Mouse (Mus musculus): ENCODE results near the gene Tbx19. TPM values are rescaled to one million over a fixed set of nuclear protein-coding genes. Genes with fewer than 3 reads are reported as not detected.

The Tbx19 gene
- polyA plus RNA-seq, 1 experiment from 2014 or later: not detected

- Histone ChIP-seq H3K4me3 (replicated peaks; ENCODE audit: low read length) (no peak overlapping the region), H3K27ac (ENCODE audit: low read length) (no peak overlapping the region), H3K36me3 (ENCODE audit: control insufficient read depth, insufficient read depth, low read length) (no peaks in the 10 kb centered on the region), H3K4me1 (ENCODE audit: control insufficient read depth, insufficient read depth, low read length) (no peaks in the 10 kb centered on the region), H3K9ac (ENCODE audit: low read length) (no peak overlapping the region), H3K4me2 (ENCODE audit: low read depth, low read length) (no peak overlapping the region), H3K9me3 (replicated peaks; ENCODE audit: control insufficient read depth, low read length) (no peaks in the 10 kb centered on the region), H3K27me3 (ENCODE audit: control insufficient read depth, insufficient read depth, low read length) (no peaks in the 10 kb centered on the region)
- no peak for ATAC-seq (ENCODE audit: insufficient read depth, low FRiP score)
- WGBS: 87% methylated on average over 7 of the region's 8 CpGs
These were observed 10.7 kb upstream of the Tbx19 start for GRCm38 (mm10) chr1:165171277-165171676.

GRCm38 (mm10) chr1:165170157-165170556, 9.6 kb upstream of the Tbx19 start:
- Histone ChIP-seq H3K4me1 (ENCODE audit: control insufficient read depth, insufficient read depth, low read length) (no peaks in the 10 kb centered on the region), H3K36me3 (ENCODE audit: control insufficient read depth, insufficient read depth, low read length) (no peaks in the 10 kb centered on the region), H3K9me3 (replicated peaks; ENCODE audit: control insufficient read depth, low read length) (no peaks in the 10 kb centered on the region), H3K9ac (ENCODE audit: low read length) (no peak overlapping the region), H3K4me2 (ENCODE audit: low read depth, low read length) (no peak overlapping the region), H3K4me3 (replicated peaks; ENCODE audit: low read length) (no peak overlapping the region), H3K27me3 (ENCODE audit: control insufficient read depth, insufficient read depth, low read length) (no peaks in the 10 kb centered on the region), H3K27ac (ENCODE audit: low read length) (no peak overlapping the region)
- WGBS: 70% methylated on average over 5 of the region's 5 CpGs
- ATAC-seq (ENCODE audit: insufficient read depth, low FRiP score): no peak

- 68% methylated on average over 3 of the region's 3 CpGs for WGBS
- H3K36me3 ChIP-seq (ENCODE audit: control insufficient read depth, insufficient read depth, low read length): no peaks in the 10 kb centered on the region
These were observed 8.9 kb upstream of the Tbx19 start for GRCm38 (mm10) chr1:165169462-165169861.

GRCm38 (mm10) chr1:165164920-165165319, 4.3 kb upstream of the Tbx19 start:
- no peak overlapping the region for H3K9ac ChIP-seq (ENCODE audit: low read length)
- H3K4me2 ChIP-seq (ENCODE audit: low read depth, low read length): no peak overlapping the region
- no peaks in the 10 kb centered on the region for H3K4me1 ChIP-seq (ENCODE audit: control insufficient read depth, insufficient read depth, low read length)
- WGBS: 87% methylated on average over 6 of the region's 6 CpGs
- H3K9me3 ChIP-seq (replicated peaks; ENCODE audit: control insufficient read depth, low read length): no peaks in the 10 kb centered on the region
- no peak overlapping the region for H3K27ac ChIP-seq (ENCODE audit: low read length)
- H3K4me3 ChIP-seq (replicated peaks; ENCODE audit: low read length): no peak overlapping the region
- H3K36me3 ChIP-seq (ENCODE audit: control insufficient read depth, insufficient read depth, low read length): no peaks in the 10 kb centered on the region
- no peaks in the 10 kb centered on the region for H3K27me3 ChIP-seq (ENCODE audit: control insufficient read depth, insufficient read depth, low read length)
- no peak for ATAC-seq (ENCODE audit: insufficient read depth, low FRiP score)

More at GRCm38 (mm10) chr1:165169462-165169861, 8.9 kb upstream of the Tbx19 start:
- Histone ChIP-seq H3K27me3 (ENCODE audit: control insufficient read depth, insufficient read depth, low read length) (no peaks in the 10 kb centered on the region), H3K27ac (ENCODE audit: low read length) (no peak overlapping the region), H3K9ac (ENCODE audit: low read length) (no peak overlapping the region), H3K9me3 (replicated peaks; ENCODE audit: control insufficient read depth, low read length) (no peaks in the 10 kb centered on the region), H3K4me1 (ENCODE audit: control insufficient read depth, insufficient read depth, low read length) (no peaks in the 10 kb centered on the region), H3K4me3 (replicated peaks; ENCODE audit: low read length) (no peak overlapping the region), H3K4me2 (ENCODE audit: low read depth, low read length) (no peak overlapping the region)
- ATAC-seq (ENCODE audit: insufficient read depth, low FRiP score): no peak

GRCm38 (mm10) chr1:165158841-165159240, 1.7 kb downstream of the Tbx19 start:
- no peaks in the 10 kb centered on the region for H3K27me3 ChIP-seq (ENCODE audit: control insufficient read depth, insufficient read depth, low read length)
- no peaks in the 10 kb centered on the region for H3K4me1 ChIP-seq (ENCODE audit: control insufficient read depth, insufficient read depth, low read length)
- no peaks in the 10 kb centered on the region for H3K36me3 ChIP-seq (ENCODE audit: control insufficient read depth, insufficient read depth, low read length)
- no peaks in the 10 kb centered on the region for H3K9me3 ChIP-seq (replicated peaks; ENCODE audit: control insufficient read depth, low read length)
- no peak overlapping the region for H3K9ac ChIP-seq (ENCODE audit: low read length)
- H3K4me3 ChIP-seq (replicated peaks; ENCODE audit: low read length): no peak overlapping the region
- H3K4me2 ChIP-seq (ENCODE audit: low read depth, low read length): no peak overlapping the region
- ATAC-seq (ENCODE audit: insufficient read depth, low FRiP score): no peak
- 70% methylated on average over 10 of the region's 10 CpGs for WGBS
- no peak overlapping the region for H3K27ac ChIP-seq (ENCODE audit: low read length)

- no peak for ATAC-seq (ENCODE audit: insufficient read depth, low FRiP score)
- H3K4me2 ChIP-seq (ENCODE audit: low read depth, low read length): no peak overlapping the region
- H3K36me3 ChIP-seq (ENCODE audit: control insufficient read depth, insufficient read depth, low read length): no peaks in the 10 kb centered on the region
- H3K27ac ChIP-seq (ENCODE audit: low read length): no peak overlapping the region
- no peak overlapping the region for H3K4me3 ChIP-seq (replicated peaks; ENCODE audit: low read length)
- no peaks in the 10 kb centered on the region for H3K4me1 ChIP-seq (ENCODE audit: control insufficient read depth, insufficient read depth, low read length)
- 78% methylated on average over 4 of the region's 4 CpGs for WGBS
- no peaks in the 10 kb centered on the region for H3K27me3 ChIP-seq (ENCODE audit: control insufficient read depth, insufficient read depth, low read length)
- H3K9me3 ChIP-seq (replicated peaks; ENCODE audit: control insufficient read depth, low read length): no peaks in the 10 kb centered on the region
- H3K9ac ChIP-seq (ENCODE audit: low read length): no peak overlapping the region
These were observed 6.4 kb downstream of the Tbx19 start for GRCm38 (mm10) chr1:165154162-165154561.

GRCm38 (mm10) chr1:165151216-165151615, 9.4 kb downstream of the Tbx19 start:
- no peaks in the 10 kb centered on the region for H3K27me3 ChIP-seq (ENCODE audit: control insufficient read depth, insufficient read depth, low read length)
- WGBS: 77% methylated on average over 8 of the region's 8 CpGs
- no peaks in the 10 kb centered on the region for H3K36me3 ChIP-seq (ENCODE audit: control insufficient read depth, insufficient read depth, low read length)
- no peak overlapping the region for H3K4me3 ChIP-seq (replicated peaks; ENCODE audit: low read length)
- no peak overlapping the region for H3K4me2 ChIP-seq (ENCODE audit: low read depth, low read length)
- ATAC-seq (ENCODE audit: insufficient read depth, low FRiP score): no peak
- H3K9me3 ChIP-seq (replicated peaks; ENCODE audit: control insufficient read depth, low read length): no peaks in the 10 kb centered on the region
- H3K4me1 ChIP-seq (ENCODE audit: control insufficient read depth, insufficient read depth, low read length): no peaks in the 10 kb centered on the region
- no peak overlapping the region for H3K27ac ChIP-seq (ENCODE audit: low read length)
- no peak overlapping the region for H3K9ac ChIP-seq (ENCODE audit: low read length)

- H3K4me2 ChIP-seq (ENCODE audit: low read depth, low read length): no peak overlapping the region
- 57% methylated on average over 12 of the region's 12 CpGs for WGBS
- no peaks in the 10 kb centered on the region for H3K36me3 ChIP-seq (ENCODE audit: control insufficient read depth, insufficient read depth, low read length)
- no peak overlapping the region for H3K4me3 ChIP-seq (replicated peaks; ENCODE audit: low read length)
- H3K27ac ChIP-seq (ENCODE audit: low read length): no peak overlapping the region
- H3K27me3 ChIP-seq (ENCODE audit: control insufficient read depth, insufficient read depth, low read length): no peaks in the 10 kb centered on the region
- no peaks in the 10 kb centered on the region for H3K9me3 ChIP-seq (replicated peaks; ENCODE audit: control insufficient read depth, low read length)
- no peaks in the 10 kb centered on the region for H3K4me1 ChIP-seq (ENCODE audit: control insufficient read depth, insufficient read depth, low read length)
- no peak overlapping the region for H3K9ac ChIP-seq (ENCODE audit: low read length)
- ATAC-seq (ENCODE audit: insufficient read depth, low FRiP score): no peak
These were observed 18.1 kb downstream of the Tbx19 start for GRCm38 (mm10) chr1:165142343-165142916.

GRCm38 (mm10) chr1:165140227-165140626, 20.3 kb downstream of the Tbx19 start:
- ATAC-seq (ENCODE audit: insufficient read depth, low FRiP score): no peak
- no peak overlapping the region for H3K9ac ChIP-seq (ENCODE audit: low read length)
- H3K27me3 ChIP-seq (ENCODE audit: control insufficient read depth, insufficient read depth, low read length): no peaks in the 10 kb centered on the region
- 52% methylated on average over 3 of the region's 3 CpGs for WGBS
- no peak overlapping the region for H3K4me2 ChIP-seq (ENCODE audit: low read depth, low read length)
- H3K36me3 ChIP-seq (ENCODE audit: control insufficient read depth, insufficient read depth, low read length): no peaks in the 10 kb centered on the region
- no peak overlapping the region for H3K27ac ChIP-seq (ENCODE audit: low read length)
- H3K9me3 ChIP-seq (replicated peaks; ENCODE audit: control insufficient read depth, low read length): no peaks in the 10 kb centered on the region
- no peak overlapping the region for H3K4me3 ChIP-seq (replicated peaks; ENCODE audit: low read length)
- H3K4me1 ChIP-seq (ENCODE audit: control insufficient read depth, insufficient read depth, low read length): no peaks in the 10 kb centered on the region
